ENCODE assay signal across 8 mouse cellular contexts in the genomic region with DNA sequence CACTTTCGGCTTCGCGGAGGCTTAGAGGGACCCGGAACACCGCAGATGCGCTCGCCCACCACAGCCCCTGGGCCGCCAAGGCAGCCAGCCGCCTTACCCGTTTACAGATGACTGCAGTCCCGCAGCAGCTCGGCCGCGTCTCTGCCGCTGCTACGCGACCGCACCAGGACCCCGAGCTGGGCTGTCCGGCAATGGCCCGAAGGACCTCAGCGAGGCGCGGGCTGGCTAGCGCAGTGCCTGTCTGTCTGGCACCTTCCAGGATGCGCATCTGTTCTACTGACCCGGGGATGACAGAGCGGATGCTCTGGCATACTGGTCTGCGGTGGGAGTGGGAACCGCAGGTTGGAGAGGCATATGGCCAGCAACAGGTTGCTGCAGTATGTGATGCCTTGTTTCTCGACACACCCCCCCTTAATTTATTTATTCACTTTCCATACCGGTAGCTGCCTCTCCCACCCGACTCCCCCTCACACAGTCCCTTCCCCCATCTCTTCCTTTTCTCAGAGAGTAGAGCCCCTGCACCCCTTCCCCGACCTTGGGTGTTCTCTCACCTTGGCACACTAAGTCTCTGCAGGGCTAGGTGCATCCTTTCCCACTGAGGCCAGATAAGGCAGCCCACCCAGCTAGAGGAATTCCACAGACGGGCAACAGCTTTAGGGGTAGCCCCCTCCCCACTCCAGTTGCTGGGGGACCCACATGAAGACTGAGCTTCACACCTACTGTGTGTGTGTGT. TPM values are rescaled to one million over a fixed set of nuclear protein-coding genes. Genes with fewer than 3 reads are reported as not detected.
DNase-seq lines count a peak whose midpoint lies in the region; ATAC-seq lines count a peak whose summit lies in the region.

A gene (minus strand): TSS at position 201 of the 733 bp plus-strand sequence.

- no peaks in the 10 kb centered on the region for H3K9me3 ChIP-seq in lung, embryonic 16.5 days (ENCODE audit: control insufficient read depth, low read length)

- ATAC-seq in hematopoietic stem cell, adult 5-6 weeks (replicated peaks in 1 of 2; ENCODE audit: insufficient read depth in 1 of 2, low FRiP score in 2 of 2, low TSS enrichment in 1 of 2, low read depth in 1 of 2, poor library complexity in 2 of 2, severe bottlenecking in 2 of 2): peak; percentile 94 to 98
- ATAC-seq in lung, embryonic 16.5 days (ENCODE audit: low read depth): peak; percentile 97

- peak; percentile 55 for DNase-seq in MEL-GATA-1-ER (ENCODE audit: extremely low read depth, low read depth)
- peak; percentile 78 for DNase-seq in cerebellum, adult 8-10 months
- peak; percentile 89 for DNase-seq in forelimb bud, embryonic 11.5 days (ENCODE audit: low read depth, low spot score)
- peak; percentile 43 for DNase-seq in layer of hippocampus, adult 9-10 months (ENCODE audit: low spot score)
- peak; percentile 87 for DNase-seq in ovary, postnatal 10 days (ENCODE audit: low spot score)
- peak; percentile 49 to 56 for DNase-seq in thymus, postnatal 10 days (ENCODE audit: low spot score in 2 of 2)

- H3K4me3 ChIP-seq in lung, embryonic 16.5 days (ENCODE audit: low read length): peak within 1 kb of the TSS; percentile 80

- H3K27me3 ChIP-seq in lung, embryonic 16.5 days (ENCODE audit: control insufficient read depth, insufficient read depth, low read depth, low read length): no peaks in the 10 kb centered on the region

- H3K27ac ChIP-seq in lung, embryonic 16.5 days (ENCODE audit: low read length): no peak within 1 kb of the TSS

- H3K4me1 ChIP-seq in lung, embryonic 16.5 days (replicated peaks; ENCODE audit: control insufficient read depth, insufficient read depth, low read length): peaks cover 5% of the 10 kb centered on the region; the same call in 1 of the 2 replicates

- H3K4me2 ChIP-seq in lung, embryonic 16.5 days (ENCODE audit: low read depth, low read length): peak within 1 kb of the TSS; percentile 77

- H3K36me3 ChIP-seq in lung, embryonic 16.5 days (ENCODE audit: control insufficient read depth, insufficient read depth, low read length): no peaks in the 10 kb centered on the region

- peak within 1 kb of the TSS; percentile 82 for H3K9ac ChIP-seq in lung, embryonic 16.5 days (ENCODE audit: low read length)

- WGBS in lung, embryonic 16.5 days: under 1% methylated on average over 35 of the region's 35 CpGs

RNA-seq across cellular contexts. Expression of the gene that starts here (rescaled TPM):
- total RNA-seq in hematopoietic stem cell, adult 5-6 weeks (2017): 13.0 TPM in 2 replicates
- 51.3 and 52.8 TPM in 2 replicates for polyA plus RNA-seq in lung, embryonic 16.5 days (2015; fragmentation: Nextera tagmentation; extraction: Ambion mirVana)
